Mouse (Mus musculus) macrophage (primary cell): Measurements from ENCODE around the gene Fam240a. TPM values are rescaled to one million over a fixed set of nuclear protein-coding genes. Genes with fewer than 3 reads are reported as not detected.

ENCODE experiments used
- H3K27ac ChIP-seq: fragments of 350-480 bp; formaldehyde crosslinking; 2 replicates; pipeline ENCODE4 v1.9.0; 2021
- H3K36me3 ChIP-seq: fragments of 350-480 bp; formaldehyde crosslinking; 2 replicates; pipeline ENCODE4 v1.9.0; 2021; ENCODE audit errors: inconsistent target
- H3K4me3 ChIP-seq: fragments of 350-480 bp; formaldehyde crosslinking; 2 replicates; pipeline ENCODE4 v1.9.0; 2021; ENCODE audit errors: inconsistent target
- H3K79me2 ChIP-seq: fragments of 350-480 bp; formaldehyde crosslinking; 2 replicates; pipeline ENCODE4 v1.9.0; 2021; ENCODE audit errors: inconsistent target
- WGBS: methylation state at CpG from one replicate; pipeline ENCODE4 v1.1.7; 2026; ENCODE audit warnings: inconsistent platforms; ENCODE audit not compliant: missing documents; 5-methylcytosine and 5-hydroxymethylcytosine counted together
- polyA plus RNA-seq: library from polyadenylated mRNA; stranded (reverse); fragments of 250-400 nt; gene quantifications from 3 replicates; pipeline ENCODE4 v1.2.4, GENCODE M21; 2018; ENCODE audit warnings: inconsistent platforms

The Fam240a gene
- polyA plus RNA-seq, 1 experiment from 2014 or later: not detected

GRCm38 (mm10) chr9:110920665-110921419, 4.2 kb upstream of the Fam240a start:
- H3K79me2 ChIP-seq: no peaks in the 10 kb centered on the region
- 57% methylated on average over 15 of the region's 15 CpGs for WGBS
- no peaks in the 10 kb centered on the region for H3K36me3 ChIP-seq
- no peak overlapping the region for H3K4me3 ChIP-seq
- no peak overlapping the region for H3K27ac ChIP-seq

GRCm38 (mm10) chr9:110915466-110915865, 1.2 kb downstream of the Fam240a start:
- no peak overlapping the region for H3K27ac ChIP-seq
- H3K4me3 ChIP-seq: no peak overlapping the region
- H3K79me2 ChIP-seq: no peaks in the 10 kb centered on the region
- H3K36me3 ChIP-seq: no peaks in the 10 kb centered on the region
- WGBS: 13% methylated on average over 8 of the region's 8 CpGs

GRCm38 (mm10) chr9:110914631-110915236, 1.9 kb downstream of the Fam240a start:
- H3K79me2 ChIP-seq: no peaks in the 10 kb centered on the region
- no peak overlapping the region for H3K27ac ChIP-seq
- WGBS: 85% methylated on average over 21 of the region's 21 CpGs
- H3K36me3 ChIP-seq: no peaks in the 10 kb centered on the region
- H3K4me3 ChIP-seq: no peak overlapping the region

GRCm38 (mm10) chr9:110909371-110909967, 7.2 kb downstream of the Fam240a start:
- Histone ChIP-seq H3K79me2 (no peaks in the 10 kb centered on the region), H3K27ac (no peak overlapping the region), H3K4me3 (no peak overlapping the region), H3K36me3 (no peaks in the 10 kb centered on the region)
- WGBS: 53% methylated on average over 6 of the region's 6 CpGs

DNA sequence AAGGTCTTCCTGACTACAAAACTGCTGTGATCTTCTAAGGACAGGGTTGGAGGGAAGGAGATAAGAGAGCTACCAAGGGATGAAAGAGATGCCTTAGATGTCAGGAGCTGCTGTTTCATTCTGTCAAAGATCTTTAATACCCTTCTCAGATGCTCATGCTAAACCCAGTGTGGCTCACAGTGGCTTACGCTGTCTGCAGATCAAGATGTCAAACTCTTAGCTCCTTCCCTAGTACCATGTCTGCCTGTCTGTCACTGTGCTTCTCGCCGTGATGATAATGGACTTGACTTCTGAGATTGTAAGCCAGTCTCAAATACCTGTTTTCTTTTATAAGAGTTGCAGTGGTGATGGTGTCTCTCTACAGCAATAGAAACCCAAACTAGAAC, 8.0 kb downstream of the Fam240a start:
- no peaks in the 10 kb centered on the region for H3K36me3 ChIP-seq
- 97% methylated on average over 3 of the region's 3 CpGs for WGBS
- H3K4me3 ChIP-seq: no peak overlapping the region
- H3K79me2 ChIP-seq: no peaks in the 10 kb centered on the region
- H3K27ac ChIP-seq: no peak overlapping the region

DNA sequence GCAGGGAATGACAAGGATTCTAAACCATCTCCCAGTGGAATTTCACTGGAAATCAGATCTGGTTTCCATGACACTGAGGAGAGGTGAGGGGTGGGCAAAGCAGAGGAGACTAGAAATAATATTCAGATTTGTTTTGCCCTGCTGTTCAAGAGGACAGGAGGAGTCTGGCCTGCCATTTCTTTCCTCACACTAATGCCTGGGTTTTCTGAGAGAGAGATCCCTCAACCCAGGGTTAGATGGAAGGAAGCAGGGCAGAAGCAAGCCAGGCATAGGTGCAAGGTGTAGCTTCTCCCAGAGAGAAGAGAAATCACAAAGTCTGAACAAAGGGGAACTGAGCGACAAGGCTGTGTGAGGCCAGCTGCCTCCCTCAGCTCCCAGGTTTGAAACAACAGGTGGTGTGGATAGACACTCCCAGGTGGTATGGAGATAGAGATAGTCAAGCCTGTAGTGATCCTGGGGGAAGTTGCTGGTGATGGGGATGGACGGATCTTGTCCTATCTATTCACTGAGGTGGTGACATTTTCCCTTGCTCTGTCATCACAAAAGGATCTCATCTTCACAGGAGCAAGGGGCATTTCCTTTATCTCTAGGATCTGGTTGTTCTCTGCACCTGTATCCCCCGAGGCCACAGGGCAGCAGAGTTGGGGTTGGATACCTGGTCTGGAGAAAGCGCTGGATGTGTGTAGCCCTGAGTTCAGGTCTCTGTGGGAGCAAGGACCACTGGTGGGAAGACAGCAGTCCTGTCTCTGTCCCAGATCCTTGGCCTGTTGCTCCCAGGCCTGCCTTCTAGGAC, 8.6 kb downstream of the Fam240a start:
- Histone ChIP-seq H3K36me3 (no peaks in the 10 kb centered on the region), H3K27ac (no peak overlapping the region), H3K79me2 (no peaks in the 10 kb centered on the region), H3K4me3 (no peak overlapping the region)
- 90% methylated on average over 4 of the region's 4 CpGs for WGBS

- WGBS: 96% methylated on average over 10 of the region's 11 CpGs
- H3K36me3 ChIP-seq: no peaks in the 10 kb centered on the region
- no peaks in the 10 kb centered on the region for H3K79me2 ChIP-seq
- no peak overlapping the region for H3K27ac ChIP-seq
- no peak overlapping the region for H3K4me3 ChIP-seq
Observed at GRCm38 (mm10) chr9:110907201-110907837, 9.3 kb downstream of the Fam240a start.

- 95% methylated on average over 4 of the region's 4 CpGs for WGBS
- Histone ChIP-seq H3K36me3 (peaks cover 8% of the 10 kb centered on the region; the same call in 1 of the 2 replicates), H3K4me3 (no peak overlapping the region), H3K79me2 (no peaks in the 10 kb centered on the region), H3K27ac (no peak overlapping the region)
Observed at GRCm38 (mm10) chr9:110902271-110902670, 14.4 kb downstream of the Fam240a start.

DNA sequence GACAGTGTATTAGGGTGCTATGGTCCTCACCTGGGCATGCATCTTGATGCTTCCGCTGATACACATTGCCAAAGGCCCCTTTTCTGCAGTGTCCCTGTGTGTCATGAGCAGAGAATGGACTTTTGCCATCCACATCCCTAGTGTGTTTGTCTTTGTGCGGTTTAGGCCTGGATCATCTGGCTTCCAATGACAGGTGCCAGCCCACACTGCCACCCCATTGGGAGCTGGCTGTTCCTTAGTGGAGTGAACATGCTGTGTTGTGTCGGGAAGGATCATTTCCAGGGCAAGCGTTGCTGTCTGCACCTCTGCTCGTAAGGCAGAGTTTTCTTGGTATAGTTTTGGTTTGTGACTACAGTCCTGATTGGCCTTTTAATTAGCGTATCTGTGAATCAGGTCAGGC, 15.5 kb downstream of the Fam240a start:
- no peak overlapping the region for H3K4me3 ChIP-seq
- H3K27ac ChIP-seq: no peak overlapping the region
- H3K79me2 ChIP-seq: no peaks in the 10 kb centered on the region
- peaks cover 8% of the 10 kb centered on the region; the same call in 1 of the 2 replicates for H3K36me3 ChIP-seq
- 95% methylated on average over 6 of the region's 6 CpGs for WGBS

- WGBS: 84% methylated on average over 10 of the region's 10 CpGs
- peaks cover 9% of the 10 kb centered on the region; the same call in 1 of the 2 replicates for H3K36me3 ChIP-seq
Observed at GRCm38 (mm10) chr9:110899451-110900008, 17.1 kb downstream of the Fam240a start.

GRCm38 (mm10) chr9:110896595-110896994, 20.1 kb downstream of the Fam240a start:
- 8% methylated on average over 6 of the region's 6 CpGs for WGBS
- H3K27ac ChIP-seq: no peak overlapping the region
- H3K79me2 ChIP-seq: no peaks in the 10 kb centered on the region
- H3K4me3 ChIP-seq: no peak overlapping the region
- peaks cover 13% of the 10 kb centered on the region; the same call in 1 of the 2 replicates for H3K36me3 ChIP-seq

More at GRCm38 (mm10) chr9:110899451-110900008, 17.1 kb downstream of the Fam240a start:
- Histone ChIP-seq H3K79me2 (no peaks in the 10 kb centered on the region), H3K4me3 (no peak overlapping the region), H3K27ac (no peak overlapping the region)

- Histone ChIP-seq H3K36me3 (peaks cover 13% of the 10 kb centered on the region; the same call in 1 of the 2 replicates), H3K79me2 (no peaks in the 10 kb centered on the region), H3K4me3 (no peak overlapping the region), H3K27ac (no peak overlapping the region)
- 80% methylated on average over 7 of the region's 7 CpGs for WGBS
Observed at GRCm38 (mm10) chr9:110895994-110896393, 20.7 kb downstream of the Fam240a start.

DNA sequence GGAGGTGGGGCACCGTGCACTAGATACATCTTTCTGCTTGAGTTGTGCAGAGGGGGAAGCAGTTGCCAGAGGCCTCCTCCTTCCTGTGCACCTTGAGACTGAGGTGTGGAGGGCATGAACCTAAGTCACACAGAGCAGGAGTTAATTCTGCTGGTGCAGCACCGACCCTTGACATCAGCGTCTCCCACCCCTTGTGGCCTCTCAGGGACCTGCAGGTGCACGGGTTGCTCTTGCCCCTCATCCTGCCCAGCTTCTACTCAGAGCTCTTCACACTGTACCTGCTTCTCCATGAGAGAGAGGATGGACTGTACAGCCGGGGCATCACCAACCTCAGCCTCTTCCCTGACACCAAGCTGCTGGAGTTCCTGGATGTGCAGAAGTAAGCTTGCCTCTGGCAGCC, 21.2 kb downstream of the Fam240a start:
- Histone ChIP-seq H3K27ac (no peak overlapping the region), H3K36me3 (peaks cover 13% of the 10 kb centered on the region; the same call in 1 of the 2 replicates), H3K4me3 (no peak overlapping the region), H3K79me2 (no peaks in the 10 kb centered on the region)
- WGBS: 79% methylated on average over 5 of the region's 5 CpGs

GRCm38 (mm10) chr9:110893429-110893828, 23.2 kb downstream of the Fam240a start:
- no peak overlapping the region for H3K4me3 ChIP-seq
- peaks cover 11% of the 10 kb centered on the region; the same call in 1 of the 2 replicates for H3K36me3 ChIP-seq
- WGBS: 54% methylated on average over 10 of the region's 10 CpGs
- H3K79me2 ChIP-seq: no peaks in the 10 kb centered on the region
- H3K27ac ChIP-seq: no peak overlapping the region
